Mouse (Mus musculus) myocyte (in vitro differentiated cells): Measurements from ENCODE around the gene Tex38.

ENCODE experiments used
- CEBPB ChIP-seq: IDR thresholded peaks from 2 replicates; pipeline ENCODE4 v1.6.1; 2011; ENCODE audit warnings: mild to moderate bottlenecking, moderate library complexity; ENCODE audit not compliant: poor library complexity, insufficient read depth, severe bottlenecking
- E2F4 ChIP-seq: IDR thresholded peaks from one replicate; pipeline ENCODE4 v1.6.1; 2011; ENCODE audit warnings: mild to moderate bottlenecking, control low read depth, moderate library complexity; ENCODE audit not compliant: insufficient read depth
- MYOD1 ChIP-seq, 3 experiments: IDR thresholded peaks; one replicate each; pipeline ENCODE4 v1.6.1; 2011; ENCODE audit warnings: control low read depth in 2 of 3, low read depth in 2 of 3, mild to moderate bottlenecking in 2 of 3, moderate library complexity in 1 of 3; ENCODE audit not compliant: insufficient read length in 2 of 3, control insufficient read depth in 1 of 3
- MYOG ChIP-seq, 3 experiments: IDR thresholded peaks; one replicate each; pipeline ENCODE4 v1.6.1; 2011; ENCODE audit warnings: control low read depth in 2 of 3, low read depth in 2 of 3, mild to moderate bottlenecking in 2 of 3; ENCODE audit not compliant: insufficient read length in 2 of 3, control insufficient read depth in 1 of 3, insufficient read depth in 1 of 3
- POLR2A ChIP-seq: IDR thresholded peaks from one replicate; pipeline ENCODE4 v1.6.1; 2011; ENCODE audit warnings: low read depth, mild to moderate bottlenecking, control low read depth, moderate library complexity; ENCODE audit not compliant: insufficient read length
- POLR2AphosphoS2 ChIP-seq: IDR thresholded peaks from one replicate; pipeline ENCODE4 v1.6.1; 2011; ENCODE audit warnings: low read depth, control low read depth; ENCODE audit not compliant: insufficient read length
- REST ChIP-seq: IDR thresholded peaks from one replicate; pipeline ENCODE4 v1.6.1; 2011; ENCODE audit warnings: mild to moderate bottlenecking, control low read depth, moderate library complexity; ENCODE audit not compliant: insufficient read depth, insufficient read length
- TCF12 ChIP-seq: IDR thresholded peaks from one replicate; pipeline ENCODE4 v1.6.1; 2011; ENCODE audit warnings: mild to moderate bottlenecking, control low read depth; ENCODE audit not compliant: poor library complexity, insufficient read depth, severe bottlenecking
- USF1 ChIP-seq: IDR thresholded peaks from one replicate; pipeline ENCODE4 v1.6.1; 2011; ENCODE audit warnings: low read depth, mild to moderate bottlenecking, control low read depth, moderate library complexity

- TF ChIP-seq MYOG (IDR thresholded peaks at IDR 0.05; ENCODE audit: control insufficient read depth in 1 of 3, insufficient read depth in 1 of 3, insufficient read length in 2 of 3, low read depth in 2 of 3) (no peak), POLR2A (no peak), MYOD1 (IDR thresholded peaks at IDR 0.05; ENCODE audit: control insufficient read depth in 1 of 3, insufficient read length in 2 of 3, low read depth in 2 of 3) (no peak), TCF12 (no peak), REST (no peak), CEBPB (no peak), USF1 (no peak), E2F4 (no peak), POLR2AphosphoS2 (no peak)
These were observed 14.5 kb upstream of the Tex38 start for GRCm38 (mm10) chr4:115795360-115795759.
